Mouse (Mus musculus) brain, embryonic 14.5 days (tissue): ENCODE results near the gene Vdac2. TPM values are rescaled to one million over a fixed set of nuclear protein-coding genes. Genes with fewer than 3 reads are reported as not detected.

ENCODE experiments used
- DNase-seq: peaks from one replicate; pipeline ENCODE4 v3.0.0-alpha.2; 2011; ENCODE audit warnings: low read depth
- CTCF ChIP-seq: fragments of 200-500 bp; IDR thresholded peaks from 2 replicates; pipeline ENCODE4 v1.5.1; 2012; ENCODE audit warnings: inconsistent platforms, mild to moderate bottlenecking, moderate library complexity, borderline replicate concordance; ENCODE audit not compliant: insufficient read depth, insufficient read length; ENCODE audit errors: extremely low read depth
- POLR2A ChIP-seq: fragments of 200-500 bp; IDR thresholded peaks from 2 replicates; pipeline ENCODE4 v1.6.1; 2012; ENCODE audit warnings: mild to moderate bottlenecking, inconsistent platforms, borderline replicate concordance; ENCODE audit not compliant: poor library complexity, insufficient read depth, insufficient read length, severe bottlenecking; ENCODE audit errors: extremely low read depth
- polyA plus RNA-seq: library from polyadenylated mRNA; depleted of rRNA; stranded (reverse); fragments of >200 nt; gene quantifications from 2 replicates; pipeline ENCODE4 v1.2.3, GENCODE M21; 2012; rRNA removed

Vdac2 gene
- 140 and 150 TPM in 2 replicates for polyA plus RNA-seq

- no peak for TF ChIP-seq POLR2A
- TF ChIP-seq CTCF, result no peak
Observed at GRCm38 (mm10) chr14:21824938-21825337, at the start of gene Vdac2. Gene Vdac2, plus strand, starts transcription at chr14:21825238.

GRCm38 (mm10) chr14:21776201-21776600 lies 48.8 kb upstream of the Vdac2 start:
- DNase-seq, result no peak

More at GRCm38 (mm10) chr14:21824938-21825337, at the start of gene Vdac2:
- DNase-seq, result no peak

GRCm38 (mm10) chr14:21786500-21786899 lies 38.5 kb upstream of the Vdac2 start:
- DNase-seq, result peak; percentile 72

More at GRCm38 (mm10) chr14:21776201-21776600, 48.8 kb upstream of the Vdac2 start:
- TF ChIP-seq POLR2A (no peak), CTCF (no peak)

GRCm38 (mm10) chr14:21787374-21787773 lies 37.7 kb upstream of the Vdac2 start:
- DNase-seq, result no peak
- TF ChIP-seq POLR2A, result no peak

More at GRCm38 (mm10) chr14:21786500-21786899, 38.5 kb upstream of the Vdac2 start:
- no peak for TF ChIP-seq POLR2A
- TF ChIP-seq CTCF, result no peak

GRCm38 (mm10) chr14:21788121-21788520 lies 36.9 kb upstream of the Vdac2 start:
- no peak for TF ChIP-seq CTCF
- TF ChIP-seq POLR2A, result no peak
- no peak for DNase-seq

GRCm38 (mm10) chr14:21790585-21791251 lies 34.3 kb upstream of the Vdac2 start:
- DNase-seq, result no peak
- no peak for TF ChIP-seq CTCF
- no peak for TF ChIP-seq POLR2A

- TF ChIP-seq CTCF (no peak), POLR2A (no peak)
- DNase-seq, result no peak
Observed at GRCm38 (mm10) chr14:21791722-21792121, 33.3 kb upstream of the Vdac2 start.

- no peak for DNase-seq
- no peak for TF ChIP-seq POLR2A
- TF ChIP-seq CTCF, result no peak
Observed at GRCm38 (mm10) chr14:21792250-21792649, 32.8 kb upstream of the Vdac2 start.

- no peak for TF ChIP-seq CTCF
- no peak for DNase-seq
Observed at GRCm38 (mm10) chr14:21800641-21801040, 24.4 kb upstream of the Vdac2 start.

- no peak for DNase-seq
- TF ChIP-seq POLR2A, result no peak
Observed at GRCm38 (mm10) chr14:21801624-21802023, 23.4 kb upstream of the Vdac2 start.

- no peak for TF ChIP-seq CTCF
- TF ChIP-seq POLR2A, result no peak
- no peak for DNase-seq
Observed at GRCm38 (mm10) chr14:21802543-21803206, 22.4 kb upstream of the Vdac2 start.

- DNase-seq, result no peak
- TF ChIP-seq CTCF (no peak), POLR2A (no peak)
Observed at GRCm38 (mm10) chr14:21806203-21806602, 18.8 kb upstream of the Vdac2 start.
